Mouse (Mus musculus) Patski (cell line): ENCODE measurements around the gene Repin1. TPM values are rescaled to one million over a fixed set of nuclear protein-coding genes. Genes with fewer than 3 reads are reported as not detected.

Experiments used
- ATAC-seq: fragments of 100-300 bp; one replicate; pipeline ENCODE4 v1.8.0; 2021
- CTCF ChIA-PET: fragments of 350-600 bp; sonication (Branson Sonifier 250); formaldehyde crosslinking; loops from one replicate; lab custom pipeline; 2022; ENCODE audit warnings: inconsistent platforms; lab: Charles Lee
- POLR2A ChIA-PET: fragments of 350-600 bp; sonication (Branson Sonifier 250); formaldehyde crosslinking; loops from one replicate; lab custom pipeline; 2022; ENCODE audit warnings: antibody characterized with exemption, inconsistent platforms; lab: Charles Lee
- DNase-seq: peaks from one replicate; pipeline ENCODE4 v3.0.0-alpha.2; 2011; ENCODE audit warnings: low read depth, low spot score
- H3K27me3 ChIP-seq: fragments of 371-371 bp; one replicate; pipeline ENCODE4 v1.5.1; 2021
- CTCF ChIP-seq: fragments of 100-300 bp; IDR thresholded peaks from one replicate; pipeline ENCODE4 v1.5.1; 2021
- in situ Hi-C: fragments of 300-500 bp; cut with MboI; formaldehyde crosslinking; loops from 3 replicates; pipeline ENCODE4 v1.11.1; 2018; ENCODE audit warnings: low pct_unique_long_range_greater_than_20kb, mixed read lengths
- polyA plus RNA-seq: library from polyadenylated mRNA; unstranded; gene quantifications from one replicate; pipeline ENCODE4 v1.2.3, GENCODE M21; 2021

Gene Repin1
- polyA plus RNA-seq, 1 experiment from 2014 or later = 44.2 TPM

DNA sequence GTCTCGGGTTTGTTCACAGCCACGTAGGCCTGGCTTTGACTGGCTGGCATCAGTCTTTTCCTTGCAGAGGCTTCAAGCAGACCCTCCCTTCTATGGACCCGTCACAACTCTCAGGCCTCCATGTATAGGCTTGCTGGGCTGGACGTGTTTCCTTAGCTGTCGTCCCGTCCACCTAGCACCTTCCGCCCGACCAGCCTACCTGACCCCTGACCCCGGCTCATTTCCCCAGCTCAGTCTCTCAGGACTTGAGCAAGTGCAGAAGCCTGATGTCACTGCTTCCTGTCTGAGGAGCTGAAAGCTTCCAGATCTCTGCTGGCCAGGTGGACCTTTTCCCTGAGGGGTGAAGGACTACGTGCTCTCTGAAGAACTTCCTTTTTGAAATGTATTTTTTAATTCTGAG is 20.4 kb upstream of the Repin1 start:
- ChIA-PET CTCF (interaction anchor here (0.8 to 1.5 kb wide), 2 partner anchors 9 to 16 kb away, joined by 3 read pairs; no protein-coding TSS in a partner anchor), POLR2A (no interaction called here)
- H3K27me3 ChIP-seq = no peaks in the 10 kb centered on the region
- in situ Hi-C loops = loop anchor here (10.0 kb wide), 1 partner anchor 192 kb away; no protein-coding TSS in a partner anchor
- TF ChIP-seq CTCF = no peak
- DNase-seq (no peak), ATAC-seq (no peak)

GRCm38 (mm10) chr6:48573981-48574380 is 19.7 kb upstream of the Repin1 start:
- ATAC-seq = no peak
- CTCF ChIA-PET = interaction anchor here (0.8 to 1.5 kb wide), 2 partner anchors 9 to 16 kb away, joined by 3 read pairs; no protein-coding TSS in a partner anchor
- TF ChIP-seq CTCF = no peak
- POLR2A ChIA-PET = no interaction called here
- in situ Hi-C loops = loop anchor here (10.0 kb wide), 1 partner anchor 191 kb away; no protein-coding TSS in a partner anchor
- no peaks in the 10 kb centered on the region for H3K27me3 ChIP-seq
- no peak for DNase-seq

DNA sequence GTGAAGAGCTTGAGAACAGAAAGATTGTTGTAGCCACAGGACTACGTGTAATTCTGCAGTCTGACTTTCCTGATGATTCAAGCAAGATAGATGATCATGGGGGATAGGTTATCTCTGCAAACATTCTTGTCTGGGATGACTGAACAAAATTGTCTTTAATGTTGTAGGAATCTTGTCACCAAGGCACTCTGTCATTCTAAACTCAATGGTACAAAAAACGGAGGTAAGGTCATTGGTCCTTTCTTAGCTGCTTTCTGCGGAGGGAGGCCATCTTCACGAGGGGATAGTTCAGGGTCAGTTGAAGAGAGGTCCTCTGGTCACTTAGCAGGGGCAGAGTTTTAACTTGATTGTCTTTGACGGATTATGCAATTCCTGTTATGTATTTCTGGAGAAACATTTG is 14.9 kb upstream of the Repin1 start:
- no peaks in the 10 kb centered on the region for H3K27me3 ChIP-seq
- DNase-seq (no peak), ATAC-seq (no peak)
- ChIA-PET POLR2A (interaction anchor here (0.8 to 1.2 kb wide), 3 partner anchors 9 to 23 kb away, joined by 3 to 5 read pairs (median 3); no protein-coding TSS in a partner anchor), CTCF (interaction anchor here (1.3 to 1.5 kb wide), 2 partner anchors 9 to 17 kb away, joined by 3 read pairs; no protein-coding TSS in a partner anchor)
- TF ChIP-seq CTCF = no peak
- in situ Hi-C loops = loop anchor here (10.0 kb wide), 1 partner anchor 186 kb away; no protein-coding TSS in a partner anchor

GRCm38 (mm10) chr6:48579215-48579648 is 14.5 kb upstream of the Repin1 start:
- in situ Hi-C loops = loop anchor here (10.0 kb wide), 1 partner anchor 186 kb away; no protein-coding TSS in a partner anchor
- TF ChIP-seq CTCF = no peak
- ChIA-PET POLR2A (interaction anchor here (0.5 to 1.0 kb wide), 3 partner anchors 12 to 34 kb away, joined by 3 to 11 read pairs (median 4); no protein-coding TSS in a partner anchor), CTCF (interaction anchor here (1.1 to 1.7 kb wide), 5 partner anchors 9 to 66 kb away, joined by 3 to 6 read pairs (median 3); partner anchors contain the start of genes Gm44965 and Repin1)
- ATAC-seq = peak; percentile 47
- no peaks in the 10 kb centered on the region for H3K27me3 ChIP-seq
- no peak for DNase-seq

- in situ Hi-C loops = loop anchor here (5.0 kb wide), 1 partner anchor 61 kb away; no protein-coding TSS in a partner anchor
Measured at GRCm38 (mm10) chr6:48581257-48581656, 12.4 kb upstream of the Repin1 start.

DNA sequence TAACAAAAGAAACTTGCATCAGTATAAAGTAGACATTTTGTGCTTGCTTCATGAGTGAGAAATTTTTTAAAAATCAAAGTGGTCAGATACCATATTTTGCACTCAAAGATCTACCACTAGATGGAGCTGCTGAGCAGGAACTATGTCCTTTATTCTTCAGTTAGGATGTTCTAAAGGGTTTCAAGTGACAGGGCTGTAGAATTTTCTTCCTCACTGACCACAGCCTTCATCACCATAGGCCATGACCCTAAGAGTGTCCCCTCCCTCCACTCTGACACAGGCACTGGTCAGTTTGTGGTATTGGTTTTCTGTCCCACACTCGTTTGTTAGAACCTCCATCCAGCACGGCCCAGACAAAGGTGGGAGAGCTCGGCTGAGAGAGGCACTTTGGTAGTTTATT is 11.6 kb upstream of the Repin1 start:
- peak; percentile 64 for TF ChIP-seq CTCF
- POLR2A ChIA-PET = interaction anchor here (0.8 to 1.0 kb wide), 2 partner anchors 12 to 43 kb away, joined by 3 to 4 read pairs; partner anchors contain the start of genes Gm44965 and Repin1
- in situ Hi-C loops = loop anchor here (5.0 kb wide), 1 partner anchor 60 kb away; no protein-coding TSS in a partner anchor
- ATAC-seq (no peak), DNase-seq (no peak)
- CTCF ChIA-PET = interaction anchor here (0.8 to 3.1 kb wide), 14 partner anchors 8 to 201 kb away, joined by 3 to 20 read pairs (median 4); partner anchors contain the start of genes Gimap8, Gm44965 and Repin1
- no peaks in the 10 kb centered on the region for H3K27me3 ChIP-seq

More at GRCm38 (mm10) chr6:48581257-48581656, 12.4 kb upstream of the Repin1 start:
- DNase-seq (no peak), ATAC-seq (no peak)
- no peak for TF ChIP-seq CTCF
- POLR2A ChIA-PET = interaction anchor here (1.0 kb wide), 1 partner anchor 12 kb away, joined by 3 read pairs; the partner anchor contains the start of genes Gm44965 and Repin1
- H3K27me3 ChIP-seq = no peaks in the 10 kb centered on the region
- CTCF ChIA-PET = interaction anchor here (0.9 to 3.1 kb wide), 8 partner anchors 10 to 190 kb away, joined by 3 to 20 read pairs (median 5); partner anchors contain the start of genes Gimap3, Gimap8, Gm44965 and Repin1

- no peak for DNase-seq
- in situ Hi-C loops = no loop called here
- no peaks in the 10 kb centered on the region for H3K27me3 ChIP-seq
- ChIA-PET CTCF (interaction anchor here (1.7 kb wide), 1 partner anchor 369 kb away, joined by 3 read pairs; no protein-coding TSS in a partner anchor), POLR2A (no interaction called here)
- ATAC-seq = no peak
- TF ChIP-seq CTCF = no peak
Measured at GRCm38 (mm10) chr6:48589194-48589750, 4.4 kb upstream of the Repin1 start, which contains the start of gene Gm45021. Gene Gm45021 (plus strand): TSS chr6:48589610.

- ChIA-PET POLR2A (interaction anchor here (0.8 kb wide), 1 partner anchor 12 kb away, joined by 4 read pairs; no protein-coding TSS in a partner anchor), CTCF (interaction anchor here (1.2 kb wide), 2 partner anchors 10 to 55 kb away, joined by 3 to 4 read pairs; no protein-coding TSS in a partner anchor)
- H3K27me3 ChIP-seq = no peaks in the 10 kb centered on the region
- in situ Hi-C loops = no loop called here
- DNase-seq (no peak), ATAC-seq (no peak)
- TF ChIP-seq CTCF = no peak
Measured at GRCm38 (mm10) chr6:48591221-48591845, 2.4 kb upstream of the Repin1 start.

DNA sequence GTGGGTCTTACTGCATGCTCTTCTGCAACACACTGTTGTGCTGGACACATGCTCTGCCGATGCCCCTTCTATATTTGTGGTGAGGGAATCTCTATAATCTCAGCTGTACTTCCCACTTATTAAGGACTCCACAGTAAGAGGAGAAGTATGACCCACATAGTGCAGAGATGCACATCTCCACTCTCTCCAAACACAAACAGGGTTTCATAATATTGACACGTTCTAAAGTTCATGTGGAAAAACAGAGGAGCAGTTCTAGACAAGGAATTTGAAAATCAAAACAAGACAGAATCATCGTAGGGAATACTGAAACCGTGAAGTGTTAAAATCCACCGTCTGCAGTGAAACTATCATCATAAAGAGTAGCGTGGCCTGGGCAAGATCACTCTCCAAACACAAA is 1.8 kb upstream of the Repin1 start:
- H3K27me3 ChIP-seq = no peaks in the 10 kb centered on the region
- in situ Hi-C loops = no loop called here
- ChIA-PET POLR2A (interaction anchor here (0.8 kb wide), 1 partner anchor 12 kb away, joined by 4 read pairs; no protein-coding TSS in a partner anchor), CTCF (interaction anchor here (1.2 kb wide), 1 partner anchor 10 kb away, joined by 3 read pairs; no protein-coding TSS in a partner anchor)
- ATAC-seq (no peak), DNase-seq (no peak)
- TF ChIP-seq CTCF = no peak
